Mouse (Mus musculus): ENCODE data around the gene Zbtb8a. TPM values are rescaled to one million over a fixed set of nuclear protein-coding genes. Genes with fewer than 3 reads are reported as not detected.

Zbtb8a gene
- total and polyA plus RNA-seq, 3 experiments: 0.89 to 1.6 TPM; not detected in 1

- TF ChIP-seq TCF12 (IDR thresholded peaks at IDR 0.05; ENCODE audit: low read depth, low read length) (peak; percentile 89), SMC3 (IDR thresholded peaks at IDR 0.05; ENCODE audit: low read depth, low read length) (no peak), MAFK (IDR thresholded peaks at IDR 0.05; ENCODE audit: borderline replicate concordance, low read depth, low read length) (no peak), TBP (IDR thresholded peaks at IDR 0.05; ENCODE audit: low read depth, low read length) (peak; percentile 97), ZC3H11A (IDR thresholded peaks at IDR 0.05; ENCODE audit: low read depth, low read length) (no peak), JUND (IDR thresholded peaks at IDR 0.05; ENCODE audit: low read depth, low read length) (no peak), ZMIZ1 (IDR thresholded peaks at IDR 0.05; ENCODE audit: low read depth, low read length) (no peak)
Measured at GRCm38 (mm10) chr4:129386269-129386946, 8.5 kb upstream of the Zbtb8a start (continued).

DNA sequence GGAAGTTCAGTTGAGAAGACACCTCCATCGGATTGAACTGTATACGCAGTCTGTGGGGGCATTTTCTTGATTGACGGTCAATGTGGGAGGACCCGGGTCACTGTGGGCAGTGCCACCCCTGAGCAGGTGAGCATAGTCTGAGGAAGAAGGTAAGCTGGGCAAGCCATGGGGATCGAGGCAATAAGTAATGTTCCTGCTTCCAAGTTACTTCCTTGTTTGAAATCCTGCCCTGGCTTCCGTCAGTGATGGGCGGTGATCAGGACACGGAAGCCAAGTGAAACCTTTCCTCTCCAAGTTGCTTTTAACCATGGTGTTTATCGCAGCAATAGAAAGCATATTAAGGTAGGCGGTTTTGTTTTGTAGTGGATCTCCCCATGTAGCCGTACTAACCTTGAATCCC is 7.8 kb upstream of the Zbtb8a start:
- peak overlapping the region; percentile 56 to 64 for H3K4me3 ChIP-seq (ENCODE audit: control insufficient read depth in 1 of 2, insufficient read depth in 1 of 2, low read depth in 2 of 2, low read length in 2 of 2)
- H3K4me1 ChIP-seq (ENCODE audit: control insufficient read depth in 1 of 2, insufficient read depth in 2 of 2, low read length in 2 of 2): peaks cover 0 to 17% of the 10 kb centered on the region in 2 experiments; a peak in 3 of 4 replicates
- no peaks in the 10 kb centered on the region for H3K79me2 ChIP-seq (ENCODE audit: control insufficient read depth, insufficient read depth, low read length, poor library complexity)
- DNase-seq (ENCODE audit: low read depth, low spot score): peak; percentile 75
- peaks cover 0 to 7% of the 10 kb centered on the region in 2 experiments; a peak in 2 of 4 replicates for H3K36me3 ChIP-seq (ENCODE audit: control insufficient read depth in 1 of 2, insufficient read depth in 2 of 2, low read length in 2 of 2)
- no peaks in the 10 kb centered on the region for H3K9me3 ChIP-seq (replicated peaks; ENCODE audit: insufficient read depth, low read length)
- peak overlapping the region; percentile 40 for H3K9ac ChIP-seq (ENCODE audit: control insufficient read depth, low read depth, low read length, poor library complexity, severe bottlenecking)
- peak overlapping the region; percentile 39 for H3K27ac ChIP-seq (ENCODE audit: control insufficient read depth, low read depth, low read length)
- H3K27me3 ChIP-seq (ENCODE audit: control insufficient read depth in 1 of 2, insufficient read depth in 2 of 2, low read length in 2 of 2): no peaks in the 10 kb centered on the region
- TF ChIP-seq JUND (IDR thresholded peaks at IDR 0.05; ENCODE audit: low read depth, low read length) (no peak), RAD21 (IDR thresholded peaks at IDR 0.05; ENCODE audit: low read depth, low read length) (no peak), CHD1 (IDR thresholded peaks at IDR 0.05; ENCODE audit: low read depth, low read length) (no peak), NRF1 (IDR thresholded peaks at IDR 0.05; ENCODE audit: insufficient read depth, low read depth, low read length, poor library complexity, severe bottlenecking) (no peak), NELFE (IDR thresholded peaks at IDR 0.05; ENCODE audit: low read depth, low read length) (no peak), CHD2 (IDR thresholded peaks at IDR 0.05; ENCODE audit: low read length) (no peak), MAFK (IDR thresholded peaks at IDR 0.05; ENCODE audit: borderline replicate concordance, low read depth, low read length) (no peak), MEF2A (IDR thresholded peaks at IDR 0.05; ENCODE audit: extremely low read depth, insufficient replicate concordance, low read depth, low read length, poor library complexity, severe bottlenecking) (no peak), UBTF (IDR thresholded peaks at IDR 0.05; ENCODE audit: borderline replicate concordance, insufficient read depth, low read depth, low read length) (no peak), USF1 (IDR thresholded peaks at IDR 0.05; ENCODE audit: low read depth, low read length) (peak; percentile 14; the same call in 1 of the 2 replicates), ZKSCAN1 (IDR thresholded peaks at IDR 0.05; ENCODE audit: low read depth, low read length) (no peak), ZNF384 (IDR thresholded peaks at IDR 0.05; ENCODE audit: low read depth, low read length) (no peak), SMC3 (IDR thresholded peaks at IDR 0.05; ENCODE audit: low read depth, low read length) (no peak), POLR2AphosphoS5 (IDR thresholded peaks at IDR 0.05; ENCODE audit: borderline replicate concordance, low read depth, low read length) (no peak), KAT2A (conservative IDR thresholded peaks at IDR 0.05; ENCODE audit: low read depth, low read length) (no peak), ETS1 (IDR thresholded peaks at IDR 0.05; ENCODE audit: low read depth, low read length) (no peak), HCFC1 (IDR thresholded peaks at IDR 0.05; ENCODE audit: low read depth, low read length) (no peak), POLR2A (IDR thresholded peaks at IDR 0.05; ENCODE audit: control insufficient read depth in 1 of 2, insufficient read depth in 1 of 2, low read depth in 1 of 2, low read length in 2 of 2, poor library complexity in 1 of 2) (peak in 1 of 2 experiments; percentile 36; a peak in 2 of 4 replicates), TBP (IDR thresholded peaks at IDR 0.05; ENCODE audit: low read depth, low read length) (0 out of 2 replicates have a peak, but pooled peaks have one; percentile 21), TAL1 (IDR thresholded peaks at IDR 0.05; ENCODE audit: low read length) (no peak), CTCF (IDR thresholded peaks at IDR 0.05 in 2 of 3, conservative IDR thresholded peaks at IDR 0.05 in 1 of 3; ENCODE audit: control insufficient read depth in 1 of 3, insufficient read depth in 1 of 3, low read depth in 2 of 3, low read length in 3 of 3, poor library complexity in 1 of 3, severe bottlenecking in 1 of 3) (no peak), GABPA (IDR thresholded peaks at IDR 0.05; ENCODE audit: low read depth, low read length) (no peak), BHLHE40 (IDR thresholded peaks at IDR 0.05; ENCODE audit: borderline replicate concordance, low read depth, low read length) (no peak), ELF1 (IDR thresholded peaks at IDR 0.05; ENCODE audit: low read depth, low read length) (peak; percentile 69; the same call in 1 of the 2 replicates), RCOR1 (IDR thresholded peaks at IDR 0.05; ENCODE audit: low read depth, low read length) (no peak), E2F4 (IDR thresholded peaks at IDR 0.05; ENCODE audit: borderline replicate concordance, low read depth, low read length) (no peak), MYC (IDR thresholded peaks at IDR 0.05; ENCODE audit: low read depth, low read length) (no peak), MYB (IDR thresholded peaks at IDR 0.05; ENCODE audit: low read depth, low read length) (no peak), TCF12 (IDR thresholded peaks at IDR 0.05; ENCODE audit: low read depth, low read length) (no peak), ZC3H11A (IDR thresholded peaks at IDR 0.05; ENCODE audit: low read depth, low read length) (no peak), ZMIZ1 (IDR thresholded peaks at IDR 0.05; ENCODE audit: low read depth, low read length) (no peak), POLR2AphosphoS2 (IDR thresholded peaks at IDR 0.05; ENCODE audit: low read length) (no peak), MAZ (IDR thresholded peaks at IDR 0.05; ENCODE audit: low read depth, low read length) (no peak)

Measured in MEL (cell line).